Mouse (Mus musculus) common myeloid progenitor, adult 5-6 weeks (primary cell): ENCODE results near the gene Chfr. TPM values are rescaled to one million over a fixed set of nuclear protein-coding genes. Genes with fewer than 3 reads are reported as not detected.
A peak's percentile ranks its signal among the peaks of the same experiment; 100 is the strongest.

Experiments used
- ATAC-seq: replicated peaks from 2 replicates; pipeline ENCODE4 v1.8.0; 2016; ENCODE audit warnings: low read depth, mild to moderate bottlenecking, moderate TSS enrichment, inconsistent platforms; ENCODE audit not compliant: poor library complexity, severe bottlenecking
- total RNA-seq: library from RNA; stranded (forward); fragments of 200-1000, 187-1606 nt; gene quantifications from 2 replicates; pipeline ENCODE4 v1.2.3, GENCODE M21; 2017

Gene Chfr
- total RNA-seq: 46.9 and 66.0 TPM in 2 replicates

GRCm38 (mm10) chr5:110135293-110136086 lies at the start of gene Chfr:
TSS of gene Chfr (plus strand) at chr5:110135842.
- ATAC-seq: peak; percentile 99

GRCm38 (mm10) chr5:110086161-110086866 lies 49.3 kb upstream of the Chfr start:
- ATAC-seq: no peak

DNA sequence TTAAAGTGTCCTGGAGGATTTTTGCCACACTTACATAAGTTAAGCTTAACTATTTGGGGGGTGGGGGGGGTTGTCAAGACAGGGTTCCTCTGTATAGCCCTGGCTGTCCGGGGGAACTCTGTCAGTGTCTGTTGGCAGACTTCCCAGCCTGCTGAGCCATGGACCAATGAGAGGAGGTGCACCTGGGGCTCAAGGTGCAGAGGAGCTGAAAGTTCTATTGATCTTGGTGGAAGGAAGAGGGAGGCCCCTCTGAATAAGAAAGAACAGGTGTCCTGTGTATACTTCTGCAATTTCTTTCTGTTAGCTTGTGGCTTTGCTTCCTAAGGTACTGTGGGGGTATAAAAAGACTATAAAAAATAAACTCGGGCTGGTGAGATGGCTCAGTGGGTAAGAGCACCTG lies 44.1 kb upstream of the Chfr start:
- no peak for ATAC-seq

DNA sequence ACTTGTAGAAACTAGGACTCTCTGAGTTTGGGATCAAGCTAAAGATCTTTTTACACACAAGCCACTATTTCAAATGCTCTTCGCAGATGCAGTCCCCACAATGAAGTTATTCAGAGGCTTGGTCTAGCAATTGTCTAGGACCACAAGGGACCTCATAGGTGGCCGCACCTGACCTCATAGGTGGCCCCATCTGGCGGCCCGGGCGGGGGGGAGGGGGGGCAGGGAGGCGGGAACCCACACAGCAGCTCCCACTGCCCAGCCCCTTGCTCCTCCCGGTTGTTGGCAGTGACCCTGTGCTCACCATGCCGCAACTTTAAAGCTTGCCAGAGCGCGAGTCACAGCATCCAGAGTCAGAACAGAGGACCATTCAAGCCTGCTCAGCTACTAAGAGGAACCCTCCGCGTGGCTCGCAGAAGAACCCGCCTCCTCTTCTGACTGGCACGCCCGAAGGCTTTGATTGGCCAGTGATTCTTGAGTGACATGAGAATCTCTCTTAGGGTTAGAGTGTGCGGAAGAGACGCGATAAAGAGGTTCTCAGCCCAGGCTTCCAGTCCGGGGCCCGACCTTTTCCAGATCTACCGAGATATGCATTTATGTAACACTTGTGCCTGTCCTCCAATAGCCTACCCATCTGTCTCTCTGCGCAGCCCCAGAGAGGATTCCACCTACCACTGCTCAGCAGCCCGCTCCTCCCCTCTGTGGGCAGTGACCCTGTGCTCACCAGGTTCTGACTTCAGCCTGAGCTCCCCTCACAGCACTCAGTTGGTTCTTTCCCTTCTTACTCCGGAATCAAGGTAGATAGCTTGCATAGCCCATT lies 41.4 kb upstream of the Chfr start, which contains the start of gene Gm35315:
Gene Gm35315, minus strand, starts transcription at position 391 of the 817 bp plus-strand sequence.
- ATAC-seq: peak; percentile 99

DNA sequence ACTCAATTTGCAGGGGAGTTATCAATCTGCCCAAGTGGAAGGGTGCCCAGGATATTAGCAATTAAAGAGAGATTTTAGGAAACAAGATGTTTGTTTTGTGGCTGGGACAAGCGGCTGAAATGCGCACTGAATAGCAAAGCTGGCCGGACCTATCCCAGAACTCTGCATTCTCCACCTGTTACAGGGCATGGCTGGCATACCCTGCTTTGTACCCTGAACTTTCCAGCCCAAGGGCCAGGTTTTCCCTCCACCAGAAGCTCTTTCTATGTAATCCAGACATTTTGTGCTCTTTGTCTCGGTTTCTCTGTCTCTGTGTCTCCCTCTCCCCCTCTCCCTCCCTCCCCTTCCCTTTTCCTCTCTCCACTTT lies 40.8 kb upstream of the Chfr start:
- peak; percentile 33 for ATAC-seq

- no peak for ATAC-seq
Measured at GRCm38 (mm10) chr5:110098991-110099477, 36.6 kb upstream of the Chfr start.

DNA sequence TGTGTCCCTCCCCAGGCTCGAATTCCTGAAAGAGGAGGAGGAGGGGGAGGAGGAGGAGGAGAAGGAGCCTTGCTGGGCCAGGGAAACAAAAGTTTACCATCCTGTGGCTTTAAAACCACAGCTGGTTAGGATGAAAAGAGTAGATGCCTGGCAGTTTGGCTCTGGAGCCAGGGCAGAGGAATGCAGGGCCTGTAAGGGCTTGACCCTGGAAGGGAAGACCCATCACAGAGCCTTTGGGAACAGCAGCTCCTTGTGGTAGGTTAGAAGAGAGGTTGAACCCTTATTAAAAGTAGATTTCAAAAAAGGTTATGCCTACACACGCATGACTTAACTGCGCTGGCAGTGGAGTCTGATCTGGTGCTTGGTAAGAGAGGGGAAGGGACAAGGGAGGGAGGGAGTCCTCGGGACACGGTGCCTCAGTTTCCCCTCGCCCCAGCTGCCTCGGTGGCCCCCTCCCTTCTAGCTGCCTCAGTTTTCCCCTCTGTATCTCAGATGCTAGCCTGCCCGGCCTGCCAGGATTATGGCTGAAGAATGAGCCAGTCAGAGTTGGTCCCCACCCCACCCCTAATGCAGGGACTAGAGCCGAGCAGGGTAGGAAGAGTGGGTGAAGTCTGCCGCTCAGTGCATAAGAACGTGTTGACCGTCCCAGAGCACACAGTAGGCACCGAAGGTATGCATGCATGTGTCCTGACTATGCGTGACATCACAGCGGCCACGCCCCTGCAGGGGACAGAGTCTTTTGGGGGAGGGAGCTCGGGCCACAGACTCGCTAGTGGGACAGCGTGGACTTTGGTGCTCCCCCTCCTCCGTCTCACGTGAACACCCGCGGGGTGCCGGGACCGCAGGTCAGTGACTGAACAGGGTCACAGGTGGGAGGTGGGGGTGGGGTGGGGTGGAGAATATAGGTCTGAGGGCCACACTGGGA lies 35.7 kb upstream of the Chfr start, which contains the start of gene Plcxd1:
Gene Plcxd1, plus strand, starts transcription at position 314 of the 925 bp plus-strand sequence.
- 0 out of 2 replicates have a peak, but pooled peaks have one; percentile 7 for ATAC-seq

- peak; percentile 48 for ATAC-seq
Measured at GRCm38 (mm10) chr5:110100921-110101631, 34.6 kb upstream of the Chfr start.

DNA sequence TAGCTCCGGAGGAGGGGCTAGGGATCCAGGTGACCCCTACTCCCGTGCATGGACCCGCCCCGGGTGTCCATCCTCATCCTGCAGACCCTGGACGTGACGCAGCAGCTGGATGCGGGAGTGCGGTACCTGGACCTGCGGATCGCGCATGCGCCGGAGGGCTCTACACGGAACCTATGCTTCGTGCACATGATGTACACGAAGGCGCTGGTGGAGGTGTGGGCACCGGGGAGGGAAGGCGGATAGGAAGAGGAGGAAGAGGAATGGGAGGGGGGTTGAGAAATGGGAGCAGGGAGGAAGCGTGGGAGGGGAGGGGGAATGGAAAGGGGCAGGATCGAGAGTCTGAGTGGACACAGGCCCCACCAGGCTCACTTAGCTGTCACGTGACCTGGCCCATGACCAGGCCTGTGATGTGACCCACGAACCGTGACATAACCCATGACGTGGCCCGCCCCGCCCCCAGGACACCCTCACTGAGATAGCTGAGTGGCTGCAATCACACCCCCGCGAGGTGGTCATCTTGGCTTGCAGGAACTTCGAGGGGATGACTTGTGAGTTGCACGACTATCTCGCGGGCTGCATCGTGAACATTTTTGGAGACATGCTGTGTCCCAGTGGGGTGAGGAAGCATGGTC lies 33.8 kb upstream of the Chfr start:
- ATAC-seq: peak; percentile 20

GRCm38 (mm10) chr5:110102429-110102828 lies 33.2 kb upstream of the Chfr start:
- no peak for ATAC-seq

DNA sequence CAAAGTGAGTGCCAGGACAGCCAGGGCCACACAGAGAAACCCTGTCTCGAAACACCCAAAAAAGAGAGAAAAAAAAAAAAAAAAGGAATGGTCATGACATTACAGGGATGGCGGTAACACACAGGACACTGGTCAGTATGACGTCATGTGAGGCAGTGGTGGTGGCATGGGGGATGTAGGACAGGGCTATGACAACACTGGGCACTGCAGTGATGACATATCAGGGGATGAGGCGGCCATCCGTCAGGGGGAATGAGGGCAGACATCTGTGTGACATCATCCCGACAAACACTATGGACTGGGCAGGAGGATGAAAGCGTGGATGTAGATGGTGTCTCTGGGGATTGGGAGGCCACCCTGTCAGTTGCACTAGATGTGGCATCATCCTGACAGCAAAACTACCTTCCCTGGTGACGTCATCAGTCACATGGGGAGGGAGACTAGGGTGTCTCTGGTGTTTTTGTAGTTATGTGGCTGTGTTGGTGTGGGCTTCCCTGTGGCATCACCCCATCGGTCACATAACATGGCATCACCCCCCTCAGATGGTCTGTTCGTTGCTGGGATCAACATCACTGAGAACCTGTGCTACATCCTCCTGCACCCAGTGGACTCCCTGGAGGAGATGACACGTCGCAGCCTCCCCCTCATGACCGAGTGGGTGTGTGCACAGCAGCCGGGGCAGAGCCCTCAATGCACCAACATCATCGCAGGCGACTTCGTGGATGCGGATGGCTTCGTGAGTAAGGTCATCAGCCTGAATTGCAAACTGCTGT lies 32.6 kb upstream of the Chfr start:
- ATAC-seq: no peak

- no peak for ATAC-seq
Measured at GRCm38 (mm10) chr5:110103901-110104615, 31.6 kb upstream of the Chfr start.

DNA sequence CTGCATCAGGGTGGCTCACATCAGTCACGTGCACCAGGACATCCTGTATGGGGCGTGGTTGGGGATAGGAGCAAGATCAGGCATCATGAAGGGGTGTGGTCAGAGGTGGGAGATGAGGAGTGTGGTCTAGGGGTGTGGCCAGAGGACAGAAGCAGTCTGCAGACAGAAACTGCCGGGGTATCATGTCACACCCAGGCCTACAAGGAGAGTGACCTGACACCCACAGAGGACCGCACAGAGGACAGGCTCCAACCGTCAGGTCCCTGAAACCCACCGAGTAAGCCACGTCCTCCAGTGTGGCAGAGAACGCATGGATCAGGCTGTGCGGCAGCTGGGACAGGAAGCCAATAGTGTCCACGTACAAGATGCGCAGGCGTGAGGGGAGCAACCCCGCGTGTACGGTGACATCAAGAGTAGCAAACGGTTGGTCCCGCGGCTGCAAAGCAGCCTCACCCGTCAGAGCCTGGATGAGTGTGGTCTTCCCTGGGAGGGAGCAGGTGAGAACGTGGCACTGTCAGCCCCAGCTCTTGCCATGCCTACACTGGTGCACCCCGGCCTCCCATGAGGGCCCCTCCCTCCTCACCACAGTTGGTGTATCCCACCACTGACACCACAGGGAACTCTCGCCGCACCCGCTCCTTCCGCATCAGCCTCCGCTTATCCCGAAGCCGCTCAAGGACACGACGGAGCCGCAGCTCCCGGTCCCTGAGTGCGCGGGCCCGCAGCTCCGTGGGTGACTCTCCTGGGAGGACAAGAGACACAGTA lies 30.8 kb upstream of the Chfr start:
- ATAC-seq: no peak

GRCm38 (mm10) chr5:110106140-110106871 lies 29.3 kb upstream of the Chfr start:
- ATAC-seq: no peak

DNA sequence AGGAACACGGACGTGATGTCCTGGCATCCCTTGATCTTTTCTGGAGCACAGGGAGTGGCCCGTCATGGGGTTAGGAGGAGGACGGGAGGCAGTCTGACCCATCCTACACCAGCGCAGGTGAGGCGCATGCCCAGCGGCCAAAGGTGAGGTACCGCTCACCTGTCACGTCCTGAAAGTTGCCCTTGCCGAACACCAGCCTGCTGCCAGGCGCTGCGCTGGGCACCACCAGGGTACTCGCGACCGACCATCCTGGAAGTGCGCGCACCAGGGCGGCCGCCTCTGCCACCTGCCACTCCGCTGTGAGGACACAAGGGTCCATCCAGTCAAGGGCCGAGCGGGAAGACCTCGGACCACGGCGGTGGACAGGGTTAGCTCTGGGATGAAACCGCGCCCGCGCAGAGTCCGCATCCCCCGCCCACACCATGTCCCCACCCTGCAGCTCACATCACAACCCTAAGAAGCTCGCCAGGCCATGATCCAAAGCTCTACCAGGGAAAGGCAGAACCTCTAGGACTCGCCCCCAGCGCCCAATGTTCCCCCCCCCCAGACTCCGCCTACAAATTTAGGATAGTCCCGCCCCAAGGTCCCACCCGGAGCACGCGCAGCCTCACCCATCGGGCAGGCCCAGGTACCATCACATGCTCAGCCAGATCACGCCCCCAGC lies 28.6 kb upstream of the Chfr start:
- no peak for ATAC-seq
